ENCODE assay signal across 8 mouse cellular contexts in genomic region chr4:119068918-119069317, GRCm38 (mm10). TPM values are rescaled to one million over a fixed set of nuclear protein-coding genes. Genes with fewer than 3 reads are reported as not detected.
DNase-seq lines count a peak whose midpoint lies in the region; ATAC-seq and TF ChIP-seq lines count a peak whose summit lies in the region.

No protein-coding gene starts in this region.

- no peak for TF ChIP-seq EP300 in liver, embryonic 14.5 days (IDR thresholded peaks at IDR 0.05; ENCODE audit: low read depth)

- DNase-seq in hindbrain, embryonic 11.5 days (ENCODE audit: low spot score), result peak; percentile 54
- DNase-seq in hindbrain, embryonic 14.5 days (ENCODE audit: low spot score), result no peak
- DNase-seq in CD4-positive helper T cell, adult 2 months (ENCODE audit: low read depth, low spot score), result peak; percentile 21
- no peak for DNase-seq in liver, embryonic 14.5 days (ENCODE audit: low read depth in 3 of 3, low spot score in 3 of 3)
- no peak for DNase-seq in gastrocnemius, postnatal 25 days
- no peak for DNase-seq in adrenal gland, adult (ENCODE audit: inconsistent age in 2 of 2, low spot score in 1 of 2)
- no peak for DNase-seq in gastrocnemius, adult 8-10 months (ENCODE audit: low spot score in 2 of 2)

- no peak for ATAC-seq in hindbrain, embryonic 11.5 days (ENCODE audit: low FRiP score)
- ATAC-seq in hindbrain, embryonic 14.5 days (ENCODE audit: low FRiP score), result no peak
- ATAC-seq in activated CD4-positive, CD25-positive, alpha-beta regulatory T cell, adult 4 months, result peak; percentile 36
- ATAC-seq in liver, embryonic 14.5 days (ENCODE audit: insufficient read depth), result peak; percentile 62

- no peak overlapping the region for H3K9ac ChIP-seq in hindbrain, embryonic 11.5 days (ENCODE audit: low read depth, low read length)
- H3K9ac ChIP-seq in hindbrain, embryonic 14.5 days, result no peak overlapping the region
- no peak overlapping the region for H3K9ac ChIP-seq in liver, embryonic 14.5 days (replicated peaks)

- no peaks in the 10 kb centered on the region for H3K9me3 ChIP-seq in hindbrain, embryonic 11.5 days (ENCODE audit: control insufficient read depth, low read length)
- H3K9me3 ChIP-seq in hindbrain, embryonic 14.5 days (ENCODE audit: control insufficient read depth, low read length), result no peaks in the 10 kb centered on the region
- H3K9me3 ChIP-seq in liver, embryonic 14.5 days (ENCODE audit: control insufficient read depth, low read length), result no peaks in the 10 kb centered on the region

- H3K36me3 ChIP-seq in hindbrain, embryonic 11.5 days (ENCODE audit: control insufficient read depth, insufficient read depth, low read length), result no peaks in the 10 kb centered on the region
- H3K36me3 ChIP-seq in hindbrain, embryonic 14.5 days (replicated peaks; ENCODE audit: control insufficient read depth, insufficient read depth), result no peaks in the 10 kb centered on the region
- H3K36me3 ChIP-seq in liver, embryonic 14.5 days (replicated peaks; ENCODE audit: control insufficient read depth, insufficient read depth, low read depth), result no peaks in the 10 kb centered on the region

- H3K4me3 ChIP-seq in hindbrain, embryonic 11.5 days (ENCODE audit: low read depth, low read length), result no peak overlapping the region
- no peak overlapping the region for H3K4me3 ChIP-seq in hindbrain, embryonic 14.5 days (replicated peaks; ENCODE audit: low read length)
- H3K4me3 ChIP-seq in liver, embryonic 14.5 days (ENCODE audit: insufficient read depth in 1 of 2, low read depth in 2 of 2, low read length in 2 of 2), result no peak overlapping the region

- H3K4me1 ChIP-seq in hindbrain, embryonic 11.5 days (replicated peaks; ENCODE audit: control insufficient read depth, insufficient read depth, low read length), result peaks cover 14% of the 10 kb centered on the region
- peaks cover 12% of the 10 kb centered on the region for H3K4me1 ChIP-seq in hindbrain, embryonic 14.5 days (replicated peaks; ENCODE audit: control insufficient read depth, insufficient read depth, low read length)
- peaks cover 7 to 14% of the 10 kb centered on the region in 2 experiments for H3K4me1 ChIP-seq in liver, embryonic 14.5 days (replicated peaks; ENCODE audit: control insufficient read depth in 2 of 2, insufficient read depth in 2 of 2, low read length in 1 of 2)

- TF ChIP-seq CTCF in liver, embryonic 14.5 days (IDR thresholded peaks at IDR 0.05; ENCODE audit: low read depth), result peak; percentile 78

- 0 out of 2 replicates have a peak, but pooled peaks cover 2% of the 10 kb centered on the region for H3K27me3 ChIP-seq in hindbrain, embryonic 11.5 days (ENCODE audit: control insufficient read depth, insufficient read depth, low read length)
- H3K27me3 ChIP-seq in hindbrain, embryonic 14.5 days (ENCODE audit: control insufficient read depth, insufficient read depth, low read length), result peaks cover 26% of the 10 kb centered on the region
- H3K27me3 ChIP-seq in liver, embryonic 14.5 days (ENCODE audit: control insufficient read depth, insufficient read depth, low read length), result peaks cover 35% of the 10 kb centered on the region

- no peak overlapping the region for H3K4me2 ChIP-seq in hindbrain, embryonic 11.5 days (replicated peaks; ENCODE audit: low read depth, low read length)
- no peak overlapping the region for H3K4me2 ChIP-seq in hindbrain, embryonic 14.5 days (replicated peaks)
- H3K4me2 ChIP-seq in liver, embryonic 14.5 days (ENCODE audit: low read depth), result no peak overlapping the region

- 64% methylated on average over 6 of the region's 6 CpGs for WGBS in hindbrain, embryonic 11.5 days
- 69% methylated on average over 6 of the region's 6 CpGs for WGBS in hindbrain, embryonic 14.5 days
- WGBS in liver, embryonic 14.5 days (ENCODE audit: insufficient replicate concordance), result 33% methylated on average over 6 of the region's 6 CpGs

- H3K27ac ChIP-seq in hindbrain, embryonic 11.5 days (ENCODE audit: low read depth, low read length), result no peak overlapping the region
- no peak overlapping the region for H3K27ac ChIP-seq in hindbrain, embryonic 14.5 days
- H3K27ac ChIP-seq in liver, embryonic 14.5 days, result no peak overlapping the region

RNA-seq across cellular contexts. Expression of gene Slc2a1, which starts 39.6 kb away (rescaled TPM):
- polyA plus RNA-seq in hindbrain, embryonic 11.5 days (2014; fragmentation: Nextera tagmentation; extraction: Ambion mirVana), result 134 and 137 TPM in 2 replicates
- 86.5 and 92.1 TPM in 2 replicates for polyA plus RNA-seq in hindbrain, embryonic 14.5 days (2014; fragmentation: Nextera tagmentation; extraction: Ambion mirVana)
- polyA plus RNA-seq in activated CD4-positive, CD25-positive, alpha-beta regulatory T cell, adult 4 months (2017; shearing (Covaris generic)), result 10 to 100 TPM; 27.6 to 29.1 TPM
- polyA plus RNA-seq in liver, embryonic 14.5 days (2012; rRNA removed), result 173 and 192 TPM in 2 replicates
- polyA plus RNA-seq in liver, embryonic 14.5 days (2014; fragmentation: Nextera tagmentation; extraction: Ambion mirVana), result 259 and 296 TPM in 2 replicates
- total RNA-seq in gastrocnemius, postnatal 25 days (2021), result 1 to 10 TPM; 4.0 to 5.5 TPM
- 1 to 10 TPM; 4.6 to 9.8 (median 5.3) TPM for total RNA-seq in gastrocnemius, adult 8-10 months (2022)

Comparison
In these comparisons a context has a peak if more than half of its experiments do, and no peak if none do; other contexts are left out.
1. DNase-seq: peak in hindbrain, embryonic 11.5 days (single experiment) and CD4-positive helper T cell, adult 2 months (single experiment); none in hindbrain, embryonic 14.5 days (single experiment), liver, embryonic 14.5 days (0 of 3), gastrocnemius, postnatal 25 days (single experiment), adrenal gland, adult (0 of 2) and gastrocnemius, adult 8-10 months (0 of 2).
2. ATAC-seq: peak in activated CD4-positive, CD25-positive, alpha-beta regulatory T cell, adult 4 months (single experiment) and liver, embryonic 14.5 days (single experiment); none in hindbrain, embryonic 11.5 days (single experiment) and hindbrain, embryonic 14.5 days (single experiment).